Mouse (Mus musculus): ENCODE measurements at regions not wholly inside any gene's neighbourhood (a gene's known extent, or its start where the extent isn't known, plus 50 kb on each side); places are given as distances from the start of the nearest gene placed in this dataset.

DNA sequence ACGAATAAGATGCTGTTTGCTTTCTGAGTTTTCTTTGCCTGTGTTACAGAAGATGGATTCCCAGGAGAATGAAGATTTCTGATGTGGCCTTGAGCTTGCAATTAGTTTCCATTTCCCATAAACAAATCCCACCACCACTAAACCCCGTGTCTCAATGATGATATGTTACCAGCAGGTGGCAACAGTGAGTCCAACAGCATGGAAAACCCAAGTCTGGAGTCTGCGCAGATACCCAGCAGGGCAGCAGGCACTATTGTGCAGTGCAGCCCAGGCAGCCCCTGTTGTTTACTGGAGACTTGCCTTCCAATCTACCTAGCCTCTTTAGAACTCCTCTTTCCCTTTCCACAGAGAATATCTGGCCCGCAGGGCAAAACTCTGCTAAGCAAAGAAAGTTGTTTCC is 62.7 kb downstream of the Bmp2 start:
- DNase-seq (ENCODE audit: low spot score), result peak; percentile 4

- no peak for DNase-seq (ENCODE audit: low spot score)
Observed at GRCm38 (mm10) chr2:133615299-133615698, 63.3 kb downstream of the Bmp2 start.

GRCm38 (mm10) chr2:133617317-133617835 is 65.4 kb downstream of the Bmp2 start:
- no peak for DNase-seq (ENCODE audit: low spot score)

DNA sequence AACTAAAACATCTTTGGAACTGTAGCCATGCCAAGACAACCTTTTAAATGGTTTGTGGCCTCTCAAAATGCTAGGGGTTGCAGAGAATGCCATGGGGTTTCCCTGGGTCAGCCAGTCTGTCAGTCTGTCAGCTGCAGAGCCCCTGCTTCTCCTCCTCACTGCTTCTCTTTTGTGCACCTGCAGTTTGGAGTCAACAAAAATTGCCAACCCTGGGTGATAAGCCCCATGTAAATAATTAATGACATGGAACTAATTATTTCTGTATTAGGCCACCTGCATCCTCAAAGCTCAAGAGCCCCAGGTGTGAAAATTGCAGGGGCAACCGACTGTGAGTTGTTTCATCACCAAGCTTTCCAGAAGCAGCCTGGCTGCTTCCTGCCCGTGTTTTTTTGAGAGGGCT is 70.6 kb downstream of the Bmp2 start:
- DNase-seq (ENCODE audit: low spot score), result no peak

- DNase-seq (ENCODE audit: low spot score), result no peak
Observed at GRCm38 (mm10) chr2:133625542-133625941, 73.6 kb downstream of the Bmp2 start.

GRCm38 (mm10) chr2:133628874-133629273 is 76.9 kb downstream of the Bmp2 start:
- DNase-seq (ENCODE audit: low spot score), result no peak

DNA sequence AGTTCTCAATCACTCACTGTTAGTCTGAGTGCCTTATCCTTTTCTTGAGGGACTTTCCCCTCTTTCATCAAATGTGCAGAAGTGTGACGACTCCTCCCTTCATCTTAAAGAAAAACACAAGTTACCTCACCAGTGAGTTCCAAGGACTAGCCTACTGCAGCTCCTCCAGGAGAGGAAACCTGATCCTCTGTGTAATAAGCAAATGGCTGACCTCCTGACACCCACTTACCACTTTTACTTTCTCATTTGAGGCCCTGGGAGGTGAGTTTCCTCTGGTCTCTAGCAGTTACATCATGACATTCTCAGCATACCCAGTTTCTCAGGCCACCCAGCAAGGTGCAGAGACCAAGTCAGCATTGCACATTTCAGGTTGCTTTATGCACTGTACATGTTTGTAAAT is 83.5 kb downstream of the Bmp2 start:
- no peak for DNase-seq (ENCODE audit: low spot score)

DNA sequence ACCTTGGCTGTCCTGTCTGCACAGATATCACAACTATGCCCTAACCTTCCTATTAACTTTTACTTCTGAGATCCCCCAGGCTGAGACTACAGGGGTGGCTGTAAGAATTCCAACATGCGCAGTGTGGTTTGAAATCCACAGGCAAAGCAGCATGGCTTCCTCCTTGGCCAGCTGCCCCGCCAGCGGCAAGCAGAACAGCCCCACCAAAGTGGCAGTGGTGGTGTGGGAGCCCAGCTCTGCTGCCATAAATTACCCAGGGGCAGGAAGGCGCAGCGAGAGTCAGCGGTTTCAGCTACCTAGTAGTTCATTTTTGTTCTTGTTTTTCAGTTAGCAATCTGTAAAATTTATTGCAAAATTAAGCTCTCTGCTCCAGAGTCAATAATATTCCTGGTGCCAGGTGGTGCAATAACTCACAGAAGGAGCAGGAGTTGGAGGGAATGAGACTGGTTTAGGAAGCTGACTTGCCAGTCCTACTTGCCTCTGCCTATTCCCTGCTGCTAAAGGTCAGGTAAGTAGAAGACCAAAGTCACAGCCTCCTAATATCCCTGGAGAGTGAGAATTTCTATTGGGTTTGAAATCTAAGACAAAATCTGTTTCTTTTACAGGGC is 98.0 kb downstream of the Bmp2 start:
- DNase-seq (ENCODE audit: low spot score), result no peak

DNA sequence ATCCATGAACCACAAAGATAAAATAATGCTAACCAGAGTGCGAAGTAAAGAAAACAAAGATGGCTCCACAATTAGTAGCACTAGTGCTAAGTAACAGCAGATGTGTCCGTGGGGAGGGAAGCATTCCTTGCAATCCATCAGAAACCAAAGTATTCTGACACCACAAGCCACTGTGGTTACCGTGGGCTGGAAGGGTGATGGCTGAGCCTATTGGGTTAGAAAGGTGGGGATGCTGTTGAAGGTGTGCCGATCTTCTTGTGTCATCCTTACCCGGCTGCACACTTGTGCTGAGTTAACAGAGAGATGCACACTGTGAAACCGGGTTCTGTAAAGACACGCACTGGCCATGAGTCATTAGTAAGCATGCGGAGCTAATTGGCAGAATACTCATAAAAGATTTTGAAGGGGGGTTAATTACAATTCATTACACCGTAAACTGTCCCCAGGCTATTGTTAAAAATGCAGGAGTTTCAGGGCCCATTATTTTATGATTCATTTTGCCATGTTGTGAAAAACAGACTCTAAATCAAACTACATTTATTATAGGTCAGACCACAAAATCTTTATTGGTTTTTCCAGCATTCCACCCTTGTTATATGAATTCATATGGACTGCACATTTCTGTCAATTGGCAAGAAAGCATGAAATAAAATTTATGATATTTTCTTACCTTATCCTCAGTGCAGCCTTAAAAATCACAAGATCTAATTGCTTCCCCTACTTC is 114.5 kb downstream of the Bmp2 start:
- DNase-seq (ENCODE audit: low spot score), result no peak

GRCm38 (mm10) chr2:133667055-133667395 is 115.1 kb downstream of the Bmp2 start:
- no peak for DNase-seq (ENCODE audit: low spot score)

DNA sequence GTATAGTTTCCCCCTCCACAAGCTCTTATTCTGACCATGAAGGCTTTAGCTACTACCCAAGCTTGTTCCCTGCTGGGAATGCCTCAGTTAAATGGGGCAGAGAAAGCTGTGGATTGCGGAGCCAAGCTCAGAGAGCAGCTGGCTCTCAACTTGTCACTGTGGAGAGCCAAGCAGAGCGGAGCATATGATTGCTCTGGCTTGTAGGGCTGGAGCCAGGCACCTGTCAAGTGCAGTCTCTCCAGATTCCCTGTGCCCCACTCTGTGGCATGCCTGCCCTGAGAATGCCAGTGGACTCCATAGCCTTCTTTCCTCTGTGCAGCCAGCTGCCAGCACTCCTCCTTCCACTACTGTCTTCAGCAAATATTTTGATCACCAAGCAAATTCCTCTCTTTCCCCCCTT is 117.9 kb downstream of the Bmp2 start:
- peak; percentile 3 for DNase-seq (ENCODE audit: low spot score)

DNA sequence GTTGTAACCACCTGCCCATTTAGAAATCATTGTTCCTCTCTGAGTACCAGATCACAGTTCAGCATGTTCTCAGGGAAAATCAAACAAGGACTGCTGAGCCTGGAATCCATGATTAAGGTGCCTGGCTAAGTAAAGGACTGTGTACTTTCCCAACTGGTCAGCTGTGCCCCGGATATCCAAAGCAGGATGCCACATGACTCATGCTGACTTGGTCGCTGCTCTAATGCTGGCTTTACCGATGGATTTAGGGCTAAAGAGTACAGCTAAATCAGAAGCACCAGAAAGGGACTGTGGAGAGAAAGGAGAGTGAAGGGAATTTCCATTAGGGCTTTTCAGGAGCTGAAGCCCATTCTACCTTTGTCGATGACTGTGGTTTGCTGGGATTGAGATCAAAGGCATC is 119.6 kb downstream of the Bmp2 start:
- no peak for DNase-seq (ENCODE audit: low spot score)

DNA sequence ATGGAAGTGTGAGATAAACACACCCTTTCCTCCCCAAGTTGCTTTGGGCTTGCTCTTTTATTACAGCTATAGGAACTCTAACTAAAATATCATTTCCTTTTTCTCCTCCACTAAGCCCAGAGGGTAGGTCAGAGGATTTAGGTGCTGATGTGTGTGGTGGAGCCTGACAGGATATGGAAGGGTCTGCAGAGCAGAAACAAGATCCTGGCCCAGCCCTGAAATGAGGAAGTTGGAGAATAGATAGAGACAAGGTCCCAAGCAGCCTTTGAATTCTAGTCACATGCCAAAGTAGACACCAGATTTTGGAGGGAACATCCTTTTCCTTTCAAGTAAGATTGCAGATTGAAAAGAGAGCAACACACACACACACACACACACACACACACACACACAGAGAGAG is 132.4 kb downstream of the Bmp2 start:
- DNase-seq (ENCODE audit: low spot score), result no peak

- DNase-seq (ENCODE audit: low spot score), result no peak
Observed at GRCm38 (mm10) chr2:133688121-133688787, 136.3 kb downstream of the Bmp2 start.

GRCm38 (mm10) chr2:133688788-133689155 is 136.8 kb downstream of the Bmp2 start:
- DNase-seq (ENCODE audit: low spot score), result no peak

GRCm38 (mm10) chr2:133708735-133709584 is 157.0 kb downstream of the Bmp2 start:
- no peak for DNase-seq (ENCODE audit: low spot score)

- DNase-seq (ENCODE audit: low spot score), result no peak
Observed at GRCm38 (mm10) chr2:133716243-133716642, 164.3 kb downstream of the Bmp2 start.

GRCm38 (mm10) chr2:133717076-133717475 is 165.1 kb downstream of the Bmp2 start:
- DNase-seq (ENCODE audit: low spot score), result no peak

GRCm38 (mm10) chr2:133724310-133724709 is 172.4 kb downstream of the Bmp2 start:
- peak; percentile 5 for DNase-seq (ENCODE audit: low spot score)

DNA sequence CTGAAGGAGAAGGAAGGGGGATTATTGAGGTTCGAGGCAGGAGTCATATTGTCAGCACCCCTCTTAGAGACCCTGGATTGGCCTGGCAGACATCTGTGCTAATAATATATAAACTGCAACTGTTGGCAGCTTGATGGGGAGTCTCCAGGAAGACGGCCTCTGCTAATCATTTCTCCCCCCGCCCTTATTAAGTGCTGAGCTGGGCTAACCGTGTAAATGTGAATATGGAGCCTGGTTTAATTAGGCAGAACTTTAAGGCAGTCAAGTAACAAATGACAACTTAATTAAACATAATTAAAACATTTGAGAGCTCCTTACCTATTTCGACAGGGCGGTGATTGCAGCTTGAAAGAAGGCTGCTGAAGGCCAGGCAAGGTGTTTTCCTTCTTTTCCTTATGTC is 172.8 kb downstream of the Bmp2 start:
- DNase-seq (ENCODE audit: low spot score), result no peak

- DNase-seq (ENCODE audit: low spot score), result no peak
Observed at GRCm38 (mm10) chr2:133734469-133735225, 182.7 kb downstream of the Bmp2 start.
